Mouse (Mus musculus): Measurements from ENCODE around the gene Zfp553. TPM values are rescaled to one million over a fixed set of nuclear protein-coding genes. Genes with fewer than 3 reads are reported as not detected.

Gene Zfp553
- total RNA-seq (2021): 10 to 100 TPM; 10.1 to 11.9 TPM
- long read RNA-seq, experiment 1, transcript Zfp553-202 (2 exons, 3,342 nt): major isoform, 17 of 23 reads
- long read RNA-seq, experiment 1, partial matches to known transcripts: 0 of 23 reads
- long read RNA-seq, experiment 1, other reads (novel, unspliced or antisense): 2 of 23 reads
- long read RNA-seq, experiment 2, transcript Zfp553-202 (2 exons, 3,342 nt): major isoform, 9 of 10 reads
- long read RNA-seq, experiment 2, partial matches to known transcripts: 0 of 10 reads
- long read RNA-seq, experiment 2, other reads (novel, unspliced or antisense): 0 of 10 reads

GRCm38 (mm10) chr7:127232622-127233367 is at the start of gene Zfp553, which contains the start of gene Sept1:
TSS of gene Zfp553 (plus strand) at chr7:127233061.
TSS of gene Sept1 (minus strand) at chr7:127233130.
- DNase-seq: peak; percentile 89 to 93

- DNase-seq: no peak
Observed at GRCm38 (mm10) chr7:127183345-127183744, 49.5 kb upstream of the Zfp553 start.

GRCm38 (mm10) chr7:127183828-127184227 is 49.0 kb upstream of the Zfp553 start:
- peak in 1 of 2 experiments; percentile 34 for DNase-seq

GRCm38 (mm10) chr7:127184720-127185119 is 48.1 kb upstream of the Zfp553 start:
- no peak for DNase-seq

DNA sequence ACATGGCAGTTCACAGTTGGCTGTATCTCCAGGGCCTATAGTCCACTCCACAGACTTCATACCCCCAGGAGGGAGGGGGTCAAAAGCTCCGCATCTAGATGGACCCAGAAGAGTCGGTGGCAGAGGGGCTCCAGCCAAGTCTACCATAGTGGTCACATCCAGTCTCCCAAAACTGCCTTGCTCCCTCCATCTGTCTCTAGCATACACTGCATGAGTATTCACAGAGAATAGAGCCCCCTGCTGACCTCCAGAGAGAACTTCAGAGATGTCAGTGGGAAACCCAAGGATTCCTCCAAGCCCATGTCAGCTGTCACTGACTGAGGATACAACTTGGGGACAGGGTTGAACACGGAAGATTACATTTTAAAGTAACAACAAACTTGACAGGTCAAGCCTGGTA is 47.3 kb upstream of the Zfp553 start:
- DNase-seq: peak in 1 of 2 experiments; percentile 37

- DNase-seq: no peak
Observed at GRCm38 (mm10) chr7:127187351-127187750, 45.5 kb upstream of the Zfp553 start.

- DNase-seq: no peak
Observed at GRCm38 (mm10) chr7:127188305-127189276, 44.3 kb upstream of the Zfp553 start.

- no peak for DNase-seq
Observed at GRCm38 (mm10) chr7:127190672-127191071, 42.2 kb upstream of the Zfp553 start.

DNA sequence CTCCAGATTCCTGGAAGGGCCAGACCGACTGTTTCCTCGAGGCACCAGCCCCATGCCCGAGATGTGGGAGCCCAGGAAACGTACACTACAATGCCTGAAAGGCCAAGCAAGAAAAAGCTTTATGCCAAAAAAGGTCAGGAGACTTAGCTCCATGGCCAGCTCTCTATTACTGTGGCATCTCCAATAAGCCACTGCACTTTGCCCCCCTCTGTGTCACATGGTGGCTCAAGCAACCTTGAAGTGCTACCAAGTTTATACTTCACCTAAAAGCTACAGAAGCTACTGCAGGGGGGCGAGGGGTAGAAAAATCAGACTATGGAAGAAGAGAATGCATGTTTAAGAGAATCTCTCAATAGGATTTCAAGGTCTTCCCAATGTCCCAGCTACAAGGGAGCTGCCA is 39.9 kb upstream of the Zfp553 start:
- DNase-seq: no peak

DNA sequence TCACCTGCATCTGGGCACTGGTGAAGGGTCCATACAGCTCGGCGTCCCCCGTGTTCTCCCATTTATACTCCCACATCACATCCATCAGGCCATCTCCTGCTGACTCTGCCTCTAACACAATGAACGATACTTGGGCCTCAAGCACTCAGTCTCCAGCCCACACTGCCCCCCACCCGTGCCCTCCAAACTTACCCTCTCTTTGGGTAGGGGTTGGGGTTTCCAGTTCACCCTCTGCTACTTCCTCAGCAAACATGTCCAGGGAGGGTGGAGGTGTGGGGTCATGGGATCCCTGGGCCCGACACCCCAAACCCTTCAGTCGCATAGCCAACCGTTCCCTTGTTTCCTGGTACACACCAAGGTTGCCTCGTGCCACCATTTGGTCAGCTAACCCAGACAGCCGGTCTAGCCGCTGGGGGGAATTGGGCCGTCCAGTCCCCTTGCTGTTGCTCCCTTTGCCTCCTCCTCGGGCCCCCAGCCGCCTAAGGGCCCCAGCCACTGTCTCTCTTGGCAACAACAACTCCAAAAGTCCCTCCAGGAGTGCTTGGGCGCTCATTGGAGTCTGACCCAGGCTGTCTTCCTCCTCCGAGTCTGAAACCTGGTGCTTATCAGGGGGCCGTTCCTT is 38.7 kb upstream of the Zfp553 start:
- no peak for DNase-seq

DNA sequence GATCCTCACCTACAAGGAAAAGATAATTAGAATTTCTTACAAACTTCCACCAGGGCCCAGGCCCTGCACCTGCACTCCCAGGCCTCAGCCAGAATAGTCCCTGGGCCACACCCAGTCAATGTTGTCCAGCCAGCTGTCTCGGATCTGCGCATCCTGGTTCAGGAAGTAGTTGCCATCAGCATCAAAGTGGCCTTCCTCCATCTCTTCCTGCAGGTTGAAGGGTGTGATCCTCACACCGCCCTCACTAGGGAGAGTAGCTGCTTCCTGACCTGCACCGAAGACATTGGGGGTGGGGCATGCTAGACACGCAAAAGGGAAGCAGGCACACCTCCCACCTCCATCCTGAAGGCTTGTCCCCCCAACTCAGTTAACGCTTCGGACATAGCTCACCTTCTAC is 38.2 kb upstream of the Zfp553 start:
- DNase-seq: no peak

DNA sequence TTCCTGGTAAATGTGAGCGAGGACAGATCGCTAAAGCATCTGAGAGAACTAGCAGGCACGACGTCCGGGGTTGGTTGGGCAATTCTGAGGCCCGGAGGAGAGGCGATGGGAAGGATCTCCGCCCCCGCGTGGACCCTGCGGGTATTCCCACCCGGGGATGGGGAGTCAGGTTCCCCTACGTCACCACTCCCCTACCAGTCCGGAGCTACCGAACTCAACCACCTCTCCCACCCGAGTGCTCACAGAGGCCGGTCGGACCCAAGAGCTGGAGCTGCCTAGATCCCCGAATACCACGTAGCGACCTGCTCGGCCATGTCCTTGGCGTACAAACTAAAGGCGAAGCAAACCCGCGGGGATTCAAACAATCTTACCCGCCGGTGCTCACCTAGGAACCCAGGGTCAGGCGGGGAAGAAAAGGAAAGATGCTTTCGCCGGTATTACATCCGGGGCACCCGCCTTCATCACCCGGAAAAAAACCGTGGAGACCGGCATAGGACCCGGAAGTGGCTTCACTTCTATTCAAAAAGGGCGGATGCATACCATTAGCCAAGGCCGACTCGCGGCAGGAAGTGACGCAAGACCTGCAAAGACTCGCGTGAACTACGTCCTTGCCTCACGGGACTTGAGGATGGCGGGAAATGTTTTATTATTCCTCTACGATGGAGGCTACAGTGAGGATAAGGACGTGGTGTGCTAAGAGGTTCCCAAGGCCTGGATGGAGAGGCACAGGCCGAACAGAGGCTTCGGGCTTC is 37.1 kb upstream of the Zfp553 start, which contains the start of gene Cd2bp2:
Gene Cd2bp2 (minus strand): TSS at position 507 of the 752 bp plus-strand sequence.
- DNase-seq: peak; percentile 95 to 96

- no peak for DNase-seq
Observed at GRCm38 (mm10) chr7:127196484-127196883, 36.4 kb upstream of the Zfp553 start.

GRCm38 (mm10) chr7:127206606-127207005 is 26.3 kb upstream of the Zfp553 start:
- no peak for DNase-seq

DNA sequence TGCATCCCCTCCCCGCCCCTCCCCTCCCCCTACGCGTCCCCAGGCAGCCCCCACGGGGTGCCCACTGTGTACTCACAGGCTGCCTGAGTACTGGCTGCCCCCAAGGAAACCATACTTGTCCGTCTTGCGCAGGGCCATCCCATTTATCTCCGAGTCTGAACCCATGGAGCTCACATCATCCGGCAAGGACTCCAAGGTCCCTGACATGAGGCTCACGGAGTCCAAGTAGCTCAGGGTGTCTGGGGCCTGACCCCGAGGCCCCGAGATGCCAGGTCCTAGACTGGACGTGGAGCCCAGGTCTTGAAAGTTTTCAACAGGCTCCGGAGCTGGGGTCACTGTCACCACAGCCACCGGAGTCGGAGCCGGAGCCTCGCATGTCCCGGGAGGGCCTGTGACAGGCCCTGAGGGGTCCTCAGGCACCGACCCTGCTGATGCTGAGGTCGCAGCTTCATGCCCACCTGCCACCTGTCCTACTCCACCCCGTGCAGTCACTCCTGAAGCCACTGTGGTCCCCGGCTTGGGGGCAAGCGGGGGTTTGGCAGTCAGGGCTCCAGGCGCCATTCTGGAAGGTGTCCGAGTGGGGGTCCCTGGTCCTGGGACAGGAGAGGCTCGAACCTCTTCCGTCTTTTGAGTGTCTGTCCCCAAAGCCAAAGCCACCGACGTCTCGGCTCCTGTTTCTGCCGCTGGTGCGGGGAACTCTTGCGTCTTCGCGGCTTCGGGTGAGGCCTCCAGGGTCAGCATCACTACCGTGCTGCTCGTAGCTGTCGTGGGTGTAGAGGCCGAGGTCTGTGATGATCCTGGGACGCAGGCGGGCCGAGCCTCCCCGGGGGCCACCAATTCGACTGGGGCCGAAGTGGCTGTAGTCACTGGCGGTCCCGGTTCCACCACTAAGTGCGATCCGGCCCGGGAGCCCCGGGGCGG is 25.2 kb upstream of the Zfp553 start:
- peak in 1 of 2 experiments; percentile 27 for DNase-seq

DNA sequence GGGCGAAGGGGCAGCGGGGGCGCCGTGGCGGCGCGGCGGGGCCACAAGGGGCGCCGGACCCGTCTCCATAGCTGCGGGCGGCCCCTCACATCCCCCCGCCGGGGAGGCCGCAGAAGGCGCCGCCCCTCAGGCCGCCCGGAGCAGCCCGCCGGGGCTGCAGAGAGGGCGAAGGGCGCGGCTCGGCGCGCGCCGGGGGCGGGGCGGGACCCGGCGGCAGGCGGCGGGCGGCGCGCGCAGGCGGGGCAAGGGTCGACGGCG is 24.6 kb upstream of the Zfp553 start, which contains the start of gene Tbc1d10b:
Gene Tbc1d10b (minus strand): TSS at position 174 of the 258 bp plus-strand sequence.
- DNase-seq: no peak

DNA sequence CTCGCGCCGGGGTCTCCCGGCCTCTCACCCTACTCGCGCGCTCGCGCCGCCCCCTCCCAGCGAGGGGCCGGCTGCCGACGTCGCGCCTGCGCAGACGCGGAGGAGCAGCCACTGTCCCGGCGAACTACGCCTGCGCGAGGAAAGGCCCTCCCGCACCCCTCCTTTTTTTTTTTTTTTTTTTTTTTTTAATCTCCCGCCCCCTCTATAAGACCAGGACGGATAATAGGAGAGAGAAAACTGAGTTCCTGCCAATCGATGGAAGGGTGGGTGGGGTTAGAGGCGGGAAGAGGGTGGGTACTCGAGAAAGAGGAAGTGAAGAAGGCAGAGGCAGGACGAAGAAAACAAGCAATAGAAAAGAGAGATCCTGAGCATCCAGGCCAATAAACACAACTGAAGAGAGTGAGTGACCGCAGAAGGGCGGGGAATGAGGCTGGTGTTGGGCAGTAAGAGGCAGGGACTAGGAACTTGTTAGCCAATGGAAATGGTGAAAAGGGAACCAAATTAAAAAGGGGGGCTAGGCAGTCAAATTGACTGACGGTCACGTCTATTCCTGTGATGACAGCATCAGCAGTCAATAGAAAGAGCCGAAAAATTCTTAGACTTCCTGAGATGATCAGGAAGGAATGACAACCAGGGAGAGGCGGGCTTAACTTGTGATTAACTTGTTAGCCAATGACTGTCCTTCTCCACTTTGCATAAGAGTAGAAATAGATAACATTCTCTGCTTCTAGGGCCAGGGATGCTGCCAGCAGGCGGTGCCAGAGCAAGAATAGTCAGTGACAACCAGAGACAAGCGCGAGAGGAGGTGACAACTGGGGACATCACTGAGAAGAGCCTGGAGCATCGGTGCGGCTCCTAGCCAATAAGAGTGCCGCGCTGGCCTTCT is 24.1 kb upstream of the Zfp553 start, which contains the start of gene Mylpf:
Gene Mylpf (plus strand): TSS at position 338 of the 886 bp plus-strand sequence.
- peak; percentile 95 to 96 for DNase-seq

DNA sequence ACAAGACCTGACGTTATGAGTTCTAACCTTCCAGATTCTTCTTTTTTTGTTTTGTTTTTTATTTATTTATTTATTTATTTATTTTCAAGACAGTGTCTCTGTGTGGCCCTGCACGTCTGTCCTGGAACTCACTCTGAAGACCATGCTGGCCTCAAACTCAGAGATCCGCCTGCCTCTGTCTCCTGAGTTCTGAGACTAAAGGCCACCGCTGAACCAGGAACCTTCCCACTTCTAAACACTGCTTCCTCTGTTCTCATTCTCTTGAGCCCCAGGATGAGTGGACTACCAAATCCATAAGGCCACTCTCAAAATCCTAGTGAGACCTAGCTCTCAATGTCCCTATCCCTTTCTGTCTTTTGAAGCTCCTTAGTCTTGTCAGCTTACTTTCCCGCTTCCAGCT is 23.0 kb upstream of the Zfp553 start:
- no peak for DNase-seq

DNA sequence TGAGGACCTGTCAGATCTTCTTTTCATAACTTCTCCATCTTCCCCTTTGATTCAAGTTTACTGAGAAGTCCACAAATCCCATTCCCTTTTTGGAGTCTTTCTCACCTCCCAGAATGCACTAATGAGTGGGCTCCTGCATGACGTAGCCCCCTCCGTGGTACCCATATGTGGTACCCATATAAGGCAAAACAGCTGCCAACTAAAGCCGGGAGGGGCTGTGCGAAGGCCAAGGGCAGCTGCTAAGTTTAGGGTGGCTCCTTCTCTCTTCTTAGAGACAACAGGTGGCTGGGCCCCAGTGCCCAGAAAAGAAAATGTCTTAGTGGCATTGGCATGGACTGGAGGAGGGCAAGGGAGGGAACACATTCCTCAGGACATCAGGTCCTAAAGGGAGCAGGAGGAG is 22.6 kb upstream of the Zfp553 start:
- DNase-seq: no peak
